Mouse (Mus musculus): ENCODE data around the gene Nps. TPM values are rescaled to one million over a fixed set of nuclear protein-coding genes. Genes with fewer than 3 reads are reported as not detected.
"Not testable (repeated sequence)": the region's sequence is repeated elsewhere in the genome, so short reads cannot be mapped to it uniquely, and the experiment has no call there.

Gene Nps
- polyA plus RNA-seq (2016; fragmentation: Nextera tagmentation; extraction: Ambion mirVana) = not detected in 2 replicates

DNA sequence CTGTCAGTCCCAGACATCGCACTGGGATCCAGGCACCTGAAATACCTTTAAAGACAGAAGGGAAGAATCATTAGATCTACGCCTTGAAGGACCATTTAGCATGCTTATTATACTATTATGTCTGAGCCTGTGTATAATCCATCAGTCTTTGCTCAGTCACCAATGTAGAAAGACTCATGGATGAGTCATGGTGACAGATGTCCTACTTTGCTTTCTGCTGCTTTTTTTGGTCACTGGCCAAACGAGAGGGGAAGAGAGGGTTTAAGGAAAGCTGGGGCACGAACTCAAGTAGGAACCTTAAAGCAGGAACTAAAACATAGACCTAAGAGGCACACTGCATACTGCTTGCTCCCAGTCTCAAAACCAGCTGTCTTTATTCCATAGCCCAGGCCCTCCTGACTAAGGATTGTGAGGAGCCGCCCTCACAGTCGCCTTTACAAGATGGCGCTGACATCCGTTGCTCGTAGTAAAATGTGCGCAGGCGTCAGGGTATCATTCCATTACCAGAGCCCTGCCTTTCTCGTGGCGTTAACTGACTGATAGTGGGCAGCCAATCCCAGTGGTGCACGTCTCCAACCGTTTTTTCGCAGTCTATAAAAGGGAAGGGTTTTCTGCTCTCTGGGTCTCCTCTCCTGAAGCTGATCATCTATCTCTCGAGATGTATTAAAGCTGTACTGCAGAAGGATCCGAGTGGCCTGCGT lies at the start of gene Nps:
Nps (plus strand) TSS at position 651 of the 701 bp plus-strand sequence.
- WGBS (ENCODE audit: insufficient replicate concordance) = 74% methylated on average over 19 of the region's 19 CpGs
- not testable (repeated sequence) for H3K4me2 ChIP-seq

DNA sequence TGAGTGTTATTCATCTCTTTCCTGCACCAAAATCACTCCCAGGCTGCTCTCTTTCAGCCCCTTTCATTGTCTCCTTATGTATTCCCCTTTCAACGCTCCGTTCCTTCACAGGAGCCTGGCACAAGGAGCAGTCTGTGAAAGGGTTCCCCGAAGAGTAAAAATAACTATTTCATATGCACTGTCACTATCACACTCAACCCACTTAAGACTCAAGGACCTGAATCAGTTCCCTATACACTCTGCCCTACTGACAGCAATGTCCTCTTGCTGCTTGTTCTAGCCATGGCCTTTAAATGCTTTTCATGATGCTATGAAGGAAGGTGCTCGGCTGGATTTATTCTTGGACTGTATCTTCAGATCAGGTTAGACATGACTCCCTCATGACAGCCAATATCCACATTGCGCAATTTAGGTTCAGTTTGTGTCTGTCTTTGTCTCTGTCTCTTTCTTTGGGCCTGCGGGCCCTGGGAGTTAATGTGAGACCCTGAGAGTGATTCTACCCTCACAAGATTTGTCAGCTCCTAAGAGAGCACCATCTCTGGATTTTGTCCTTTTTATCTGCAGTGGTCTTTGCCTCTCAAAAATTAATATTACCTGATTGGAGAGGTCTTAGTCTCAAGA lies 49.4 kb upstream of the Nps start:
- Histone ChIP-seq H3K9ac (no peak overlapping the region), H3K27me3 (replicated peaks) (no peaks in the 10 kb centered on the region), H3K9me3 (replicated peaks) (no peaks in the 10 kb centered on the region), H3K4me2 (no peak overlapping the region), H3K4me3 (no peak overlapping the region), H3K36me3 (no peaks in the 10 kb centered on the region), H3K4me1 (no peaks in the 10 kb centered on the region), H3K27ac (no peak overlapping the region)
- WGBS (ENCODE audit: insufficient replicate concordance) = 76% methylated on average over 6 of the region's 6 CpGs
- ATAC-seq = no peak

More for the DNA sequence above, at the start of gene Nps:
- H3K9me3 ChIP-seq (replicated peaks); H3K4me1 ChIP-seq; ATAC-seq; H3K27ac ChIP-seq; H3K9ac ChIP-seq; H3K4me3 ChIP-seq; H3K27me3 ChIP-seq (replicated peaks); H3K36me3 ChIP-seq: not testable (repeated sequence)

DNA sequence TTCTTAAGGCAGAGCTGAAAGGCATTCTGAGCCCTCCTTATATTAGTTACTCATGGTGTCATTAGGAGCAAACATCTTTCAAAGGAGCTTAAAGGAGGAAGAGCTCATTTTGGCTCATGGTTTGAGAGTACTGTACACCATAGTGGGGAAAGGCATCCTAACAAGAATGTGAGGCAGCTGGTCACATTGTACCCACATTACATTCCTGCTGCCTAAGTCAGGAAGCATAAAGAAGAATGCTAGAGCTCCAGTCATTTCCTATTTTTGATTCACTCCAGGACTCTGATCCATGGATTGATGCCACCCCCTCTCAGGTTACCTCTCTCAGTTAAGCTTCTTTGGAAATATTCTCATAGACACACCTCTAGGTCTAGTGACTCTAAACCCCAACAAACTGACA lies 48.2 kb upstream of the Nps start:
- no peak overlapping the region for H3K27ac ChIP-seq
- H3K4me3 ChIP-seq = no peak overlapping the region
- no peaks in the 10 kb centered on the region for H3K36me3 ChIP-seq
- ATAC-seq = no peak
- H3K9ac ChIP-seq = no peak overlapping the region
- H3K27me3 ChIP-seq (replicated peaks) = no peaks in the 10 kb centered on the region
- H3K9me3 ChIP-seq (replicated peaks) = no peaks in the 10 kb centered on the region
- no peak overlapping the region for H3K4me2 ChIP-seq
- H3K4me1 ChIP-seq = no peaks in the 10 kb centered on the region

DNA sequence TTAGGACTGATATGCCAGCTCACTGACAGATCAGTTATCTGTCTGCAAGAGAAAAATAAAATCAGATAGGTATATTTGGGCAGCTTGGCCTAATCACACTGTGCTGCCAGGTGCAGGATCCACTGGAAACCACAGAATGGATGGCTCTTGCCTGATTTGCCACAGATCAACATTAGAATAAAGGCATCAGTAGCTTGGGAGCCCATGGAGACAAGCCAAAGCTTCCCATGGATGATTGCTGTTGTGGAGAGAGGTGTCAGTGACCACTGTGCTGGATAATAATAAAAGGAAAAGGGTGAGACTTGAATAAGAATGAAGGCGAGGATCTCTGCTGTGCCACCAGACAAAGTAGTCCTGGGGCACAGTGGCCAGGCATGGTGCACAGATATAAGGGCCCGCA lies 47.7 kb upstream of the Nps start:
- no peak for ATAC-seq
- Histone ChIP-seq H3K27me3 (replicated peaks) (no peaks in the 10 kb centered on the region), H3K9me3 (replicated peaks) (no peaks in the 10 kb centered on the region), H3K9ac (no peak overlapping the region), H3K4me1 (no peaks in the 10 kb centered on the region), H3K4me3 (no peak overlapping the region), H3K36me3 (no peaks in the 10 kb centered on the region), H3K4me2 (no peak overlapping the region), H3K27ac (no peak overlapping the region)
- WGBS (ENCODE audit: insufficient replicate concordance) = 57% methylated on average over 2 of the region's 2 CpGs

DNA sequence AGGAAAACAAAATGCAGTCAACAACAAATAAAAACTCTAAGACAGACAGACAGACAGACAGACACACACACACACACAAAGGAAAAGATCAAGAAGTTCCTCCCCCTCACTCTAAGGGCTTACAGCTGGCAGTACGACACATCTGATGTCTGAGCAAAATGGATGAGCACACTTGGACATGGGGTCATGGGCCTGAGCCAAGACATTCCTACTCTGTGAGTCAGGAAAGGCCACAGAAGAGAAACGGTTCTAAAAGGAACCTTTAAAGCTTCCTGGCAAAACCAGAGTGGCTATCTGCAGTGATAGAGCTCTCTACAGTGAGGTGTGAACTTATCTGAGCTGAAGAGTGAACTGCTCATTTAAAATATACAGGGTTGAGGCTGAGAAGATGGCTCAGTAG lies 46.0 kb upstream of the Nps start:
- Histone ChIP-seq H3K27me3 (replicated peaks) (no peaks in the 10 kb centered on the region), H3K27ac (no peak overlapping the region), H3K36me3 (no peaks in the 10 kb centered on the region), H3K9me3 (replicated peaks) (no peaks in the 10 kb centered on the region), H3K4me2 (no peak overlapping the region), H3K4me3 (no peak overlapping the region), H3K4me1 (no peaks in the 10 kb centered on the region), H3K9ac (no peak overlapping the region)
- 35% methylated on average over 2 of the region's 2 CpGs for WGBS (ENCODE audit: insufficient replicate concordance)
- ATAC-seq = no peak

DNA sequence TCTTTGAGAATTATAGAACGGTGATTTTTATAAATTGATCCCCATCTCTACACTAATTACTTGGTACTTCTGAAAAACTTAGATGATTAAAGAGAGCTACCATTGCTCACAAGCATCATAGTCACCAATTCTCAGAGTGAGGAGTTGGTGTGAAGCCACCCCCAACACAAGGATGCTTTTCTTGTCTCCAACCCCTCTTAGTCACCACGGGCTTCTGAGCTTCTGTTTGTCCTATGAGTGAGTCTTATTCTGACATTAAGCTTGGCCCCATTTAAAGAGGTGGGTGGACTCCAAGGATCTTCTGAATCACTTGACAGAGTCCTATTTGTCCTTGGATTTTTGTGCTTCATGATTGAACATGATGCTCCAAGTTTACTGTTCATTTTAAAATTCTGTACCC lies 37.0 kb upstream of the Nps start:
- no peak overlapping the region for H3K4me3 ChIP-seq
- H3K27ac ChIP-seq = no peak overlapping the region
- H3K36me3 ChIP-seq = no peaks in the 10 kb centered on the region
- no peaks in the 10 kb centered on the region for H3K27me3 ChIP-seq (replicated peaks)
- no peak overlapping the region for H3K4me2 ChIP-seq
- H3K4me1 ChIP-seq = no peaks in the 10 kb centered on the region
- no peak for ATAC-seq
- no peak overlapping the region for H3K9ac ChIP-seq
- WGBS (ENCODE audit: insufficient replicate concordance) = 55% methylated on average over 2 of the region's 2 CpGs
- no peaks in the 10 kb centered on the region for H3K9me3 ChIP-seq (replicated peaks)

DNA sequence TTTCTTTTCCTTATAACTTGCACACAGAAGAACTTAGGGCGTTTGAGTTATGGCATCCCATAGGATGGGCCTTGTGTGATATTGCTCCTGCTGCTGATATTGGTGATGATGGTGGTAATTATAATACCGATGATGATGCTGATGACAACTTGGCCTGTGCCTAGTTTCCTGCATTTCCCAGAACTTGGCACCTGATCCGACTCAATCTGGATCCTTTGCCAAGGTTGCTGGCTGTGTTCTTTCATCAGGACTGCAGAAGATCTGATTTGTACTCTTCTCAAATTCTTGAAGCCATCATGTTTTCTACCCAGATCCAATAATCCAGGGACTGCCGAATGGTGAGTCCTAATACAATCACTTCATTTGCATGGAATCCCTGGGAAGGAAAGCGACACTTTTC lies 32.5 kb upstream of the Nps start:
- Histone ChIP-seq H3K4me1 (no peaks in the 10 kb centered on the region), H3K4me3 (no peak overlapping the region)
- WGBS (ENCODE audit: insufficient replicate concordance) = 68% methylated on average over 5 of the region's 5 CpGs

DNA sequence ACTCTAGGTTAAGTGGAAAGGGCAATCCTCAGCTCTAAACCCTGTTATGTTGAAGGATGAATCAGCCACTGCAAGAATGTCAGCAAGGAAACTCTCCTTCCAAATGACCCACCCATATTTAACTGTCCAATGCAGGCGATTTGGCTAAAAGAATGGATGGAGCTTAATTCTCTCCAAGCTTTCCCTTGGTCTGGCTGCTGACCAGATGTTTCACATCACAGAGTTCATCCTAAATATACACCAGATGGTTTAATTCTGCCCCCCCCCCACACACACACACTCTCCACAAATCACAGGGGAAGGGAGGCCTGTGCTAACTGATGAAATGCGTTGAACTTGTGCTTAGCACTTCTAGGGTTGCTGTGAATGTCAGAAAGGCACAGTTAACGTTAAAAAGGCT lies 21.4 kb upstream of the Nps start:
- no peak overlapping the region for H3K4me2 ChIP-seq
- H3K27me3 ChIP-seq (replicated peaks) = no peaks in the 10 kb centered on the region
- H3K9ac ChIP-seq = no peak overlapping the region
- 53% methylated on average over 3 of the region's 3 CpGs for WGBS (ENCODE audit: insufficient replicate concordance)
- ATAC-seq = no peak
- H3K4me3 ChIP-seq = no peak overlapping the region
- H3K36me3 ChIP-seq = no peaks in the 10 kb centered on the region
- no peak overlapping the region for H3K27ac ChIP-seq
- no peaks in the 10 kb centered on the region for H3K9me3 ChIP-seq (replicated peaks)
- H3K4me1 ChIP-seq = no peaks in the 10 kb centered on the region

More for the DNA sequence above, 32.5 kb upstream of the Nps start:
- no peak overlapping the region for H3K4me2 ChIP-seq
- ATAC-seq = no peak
- H3K36me3 ChIP-seq = no peaks in the 10 kb centered on the region
- H3K9ac ChIP-seq = no peak overlapping the region
- H3K9me3 ChIP-seq (replicated peaks) = no peaks in the 10 kb centered on the region
- H3K27me3 ChIP-seq (replicated peaks) = no peaks in the 10 kb centered on the region
- H3K27ac ChIP-seq = no peak overlapping the region

DNA sequence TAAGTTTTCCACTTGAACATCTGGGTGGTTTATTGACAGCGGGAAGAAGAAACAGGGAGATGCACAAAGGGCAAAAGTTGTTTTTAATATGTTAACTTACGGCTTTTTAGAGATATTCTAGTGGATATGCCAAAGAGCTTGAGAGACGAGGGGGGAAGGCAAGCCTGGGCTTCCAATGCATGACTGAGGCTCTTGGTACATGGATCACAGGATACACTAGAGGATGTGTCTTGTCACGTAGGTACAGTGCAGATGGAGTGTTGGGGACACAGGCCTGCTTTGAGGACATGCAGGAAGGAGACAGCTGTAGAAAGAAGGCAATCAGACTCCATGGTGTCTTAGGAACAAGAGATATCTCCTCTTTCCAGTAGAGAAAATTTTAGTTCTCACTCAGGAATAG lies 19.1 kb upstream of the Nps start:
- no peak overlapping the region for H3K4me2 ChIP-seq
- H3K36me3 ChIP-seq = no peaks in the 10 kb centered on the region
- H3K9ac ChIP-seq = no peak overlapping the region
- no peaks in the 10 kb centered on the region for H3K9me3 ChIP-seq (replicated peaks)
- H3K4me3 ChIP-seq = no peak overlapping the region
- no peaks in the 10 kb centered on the region for H3K27me3 ChIP-seq (replicated peaks)
- H3K4me1 ChIP-seq = no peaks in the 10 kb centered on the region
- H3K27ac ChIP-seq = no peak overlapping the region
- ATAC-seq = no peak
- WGBS (ENCODE audit: insufficient replicate concordance) = 56% methylated on average over 4 of the region's 4 CpGs

DNA sequence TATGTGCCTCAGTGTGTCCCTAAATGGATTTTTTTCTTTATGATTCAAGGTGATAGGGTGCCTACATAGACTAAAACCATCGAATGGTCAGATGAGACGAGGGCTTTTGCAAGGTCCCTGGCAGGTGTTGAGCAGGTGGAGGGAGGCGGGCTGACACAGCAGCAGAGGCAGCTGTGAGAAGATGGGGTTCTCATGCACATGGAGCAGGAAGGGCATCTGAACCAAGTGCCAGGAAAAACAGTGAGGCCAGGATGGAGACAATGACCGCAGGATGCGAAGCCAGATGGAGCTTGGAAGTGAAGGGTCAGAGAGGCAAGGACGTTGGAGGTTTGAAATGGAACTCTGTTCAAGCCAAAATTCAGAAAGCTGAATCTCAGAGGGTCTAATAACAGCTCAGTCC lies 18.5 kb upstream of the Nps start:
- no peaks in the 10 kb centered on the region for H3K9me3 ChIP-seq (replicated peaks)
- no peak overlapping the region for H3K9ac ChIP-seq
- no peaks in the 10 kb centered on the region for H3K4me1 ChIP-seq
- H3K4me2 ChIP-seq = no peak overlapping the region
- H3K27me3 ChIP-seq (replicated peaks) = no peaks in the 10 kb centered on the region
- no peak overlapping the region for H3K4me3 ChIP-seq
- H3K27ac ChIP-seq = no peak overlapping the region
- 62% methylated on average over 6 of the region's 6 CpGs for WGBS (ENCODE audit: insufficient replicate concordance)
- no peak for ATAC-seq
- H3K36me3 ChIP-seq = no peaks in the 10 kb centered on the region

DNA sequence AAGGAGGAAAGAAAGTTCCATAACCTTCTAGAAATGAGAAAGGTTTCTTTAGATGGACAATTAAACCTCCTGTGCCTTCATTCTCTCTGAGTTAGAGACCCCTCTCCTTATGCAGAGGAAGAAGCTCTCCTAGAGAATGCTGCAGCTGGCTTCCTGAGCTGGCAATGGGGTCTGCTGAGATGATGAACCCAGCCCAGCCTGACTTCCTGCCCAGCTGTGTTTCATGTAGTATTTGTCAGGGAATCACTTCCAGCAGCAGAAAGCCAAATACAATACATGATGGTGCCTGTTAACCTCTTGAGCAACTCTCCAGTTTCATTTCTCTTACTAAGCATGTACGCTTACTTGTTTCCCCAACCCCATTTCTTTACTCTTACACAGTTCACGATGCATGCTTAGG lies 17.9 kb upstream of the Nps start:
- no peaks in the 10 kb centered on the region for H3K36me3 ChIP-seq
- H3K4me1 ChIP-seq = no peaks in the 10 kb centered on the region
- H3K4me3 ChIP-seq = no peak overlapping the region
- WGBS (ENCODE audit: insufficient replicate concordance) = 58% methylated on average over 2 of the region's 2 CpGs
- no peak overlapping the region for H3K4me2 ChIP-seq
- no peak overlapping the region for H3K27ac ChIP-seq
- ATAC-seq = no peak
- H3K9ac ChIP-seq = no peak overlapping the region
- H3K9me3 ChIP-seq (replicated peaks) = no peaks in the 10 kb centered on the region
- no peaks in the 10 kb centered on the region for H3K27me3 ChIP-seq (replicated peaks)

DNA sequence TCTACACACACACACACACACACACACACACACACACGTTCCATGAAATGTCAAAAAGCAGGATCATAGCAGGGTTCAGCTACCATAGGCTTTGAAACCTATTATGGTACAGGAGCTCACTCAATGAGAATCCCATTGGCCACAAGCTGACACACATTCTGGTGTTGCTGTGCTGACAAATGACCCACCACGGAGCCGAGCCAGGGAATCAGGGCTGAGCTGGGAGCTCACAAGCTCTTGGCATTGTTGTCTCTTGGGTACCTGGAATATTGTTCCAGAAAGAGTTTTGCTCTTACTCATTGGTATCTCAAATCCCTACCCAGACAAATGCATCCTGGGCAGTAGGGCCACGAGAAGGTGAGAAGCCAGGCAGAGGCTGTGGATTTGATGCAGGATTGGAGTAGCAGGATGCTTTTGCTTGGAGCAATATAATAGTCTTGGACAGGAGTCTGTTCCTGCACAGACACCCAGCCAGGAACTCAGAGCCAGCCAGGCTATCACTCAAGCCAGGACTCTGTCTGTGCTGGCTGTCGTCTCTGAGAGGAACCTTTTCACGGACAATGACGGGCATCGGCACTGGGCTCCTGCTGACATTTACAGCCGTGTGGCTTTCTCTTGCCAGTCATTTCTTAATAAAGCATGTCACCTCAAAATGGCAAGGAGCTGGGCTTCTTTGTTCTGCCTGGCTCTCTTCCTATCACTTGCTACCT lies 14.2 kb upstream of the Nps start:
- no peak overlapping the region for H3K9ac ChIP-seq
- no peak overlapping the region for H3K4me2 ChIP-seq
- H3K36me3 ChIP-seq = no peaks in the 10 kb centered on the region
- H3K4me1 ChIP-seq = no peaks in the 10 kb centered on the region
- H3K27ac ChIP-seq = no peak overlapping the region
- no peaks in the 10 kb centered on the region for H3K27me3 ChIP-seq (replicated peaks)
- ATAC-seq = no peak
- 68% methylated on average over 9 of the region's 9 CpGs for WGBS (ENCODE audit: insufficient replicate concordance)
- H3K9me3 ChIP-seq (replicated peaks) = no peaks in the 10 kb centered on the region
- H3K4me3 ChIP-seq = no peak overlapping the region

Data from liver, embryonic 12.5 days (tissue).